Mouse (Mus musculus): Measurements from ENCODE around the gene Nobox. TPM values are rescaled to one million over a fixed set of nuclear protein-coding genes. Genes with fewer than 3 reads are reported as not detected.

Gene Nobox
- not detected for total RNA-seq (2023)

GRCm38 (mm10) chr6:43309454-43309853 is at the start of gene Nobox:
Gene Nobox (minus strand): TSS chr6:43309554.

GRCm38 (mm10) chr6:43265363-43266041 is 43.9 kb downstream of the Nobox start, which contains the start of gene Arhgef5:
Gene Arhgef5 (plus strand): TSS chr6:43265582.

Other genes starting within 250 kb of the Nobox start
- gene Olfr441, start 203.2 kb downstream of the Nobox start, total RNA-seq (2023), result not detected
- gene Olfr237-ps1, start 163.0 kb downstream of the Nobox start, total RNA-seq (2023), result not detected
- not detected for gene Olfr437, start 146.3 kb downstream of the Nobox start, total RNA-seq (2023)
- not detected for gene Olfr13, start 137.4 kb downstream of the Nobox start, total RNA-seq (2023)
- gene Olfr435, start 112.4 kb downstream of the Nobox start, total RNA-seq (2023), result not detected
- gene Olfr434, start 96.5 kb downstream of the Nobox start, total RNA-seq (2023), result not detected
- not detected for gene Olfr47, start 78.0 kb downstream of the Nobox start, total RNA-seq (2023)
- 1 to 10 TPM; 1.1 to 1.2 TPM for gene Arhgef5, start 44.0 kb downstream of the Nobox start, total RNA-seq (2023)

All from monocyte, adult 59 days (primary cell).